Mouse (Mus musculus) erythroblast, embryonic 14.5 days (primary cell): ENCODE measurements around the gene Mymx.

ENCODE experiments used
- GATA1 ChIP-seq: IDR thresholded peaks from 2 replicates; pipeline ENCODE4 v1.6.1; 2012; ENCODE audit warnings: low read length, inconsistent platforms, mixed read lengths
- TAL1 ChIP-seq: IDR thresholded peaks from 3 replicates; pipeline ENCODE4 v1.6.1; 2012; ENCODE audit warnings: low read length, inconsistent platforms, mixed read lengths

GRCm38 (mm10) chr17:45556514-45557245, 45.2 kb downstream of the Mymx start:
- TF ChIP-seq GATA1 (no peak), TAL1 (no peak)
